Mouse (Mus musculus) forebrain, embryonic 10.5 days (tissue): ENCODE results near the gene Gatad2a. TPM values are rescaled to one million over a fixed set of nuclear protein-coding genes. Genes with fewer than 3 reads are reported as not detected.
"Not testable (repeated sequence)": the region's sequence is repeated elsewhere in the genome, so short reads cannot be mapped to it uniquely, and the experiment has no call there.

ENCODE experiments used
- DNase-seq: peaks from one replicate; pipeline ENCODE4 v3.0.0-alpha.2; 2017; ENCODE audit warnings: low spot score; ENCODE audit errors: extremely low spot score
- H3K27ac ChIP-seq: fragments of 300-500 bp; sonication (generic); 2 replicates; pipeline ENCODE4 v1.5.1; 2016; ENCODE audit warnings: mild to moderate bottlenecking
- H3K27me3 ChIP-seq: fragments of 300-500 bp; sonication (generic); 2 replicates; pipeline ENCODE4 v1.6.1; 2016; ENCODE audit warnings: mild to moderate bottlenecking; ENCODE audit not compliant: poor library complexity, severe bottlenecking
- H3K36me3 ChIP-seq: fragments of 300-500 bp; sonication (generic); replicated peaks from 2 replicates; pipeline ENCODE4 v1.6.1; 2016; ENCODE audit warnings: mild to moderate bottlenecking, moderate library complexity
- H3K4me1 ChIP-seq: fragments of 300-500 bp; sonication (generic); 2 replicates; pipeline ENCODE4 v1.6.1; 2016
- H3K4me3 ChIP-seq: fragments of 300-500 bp; sonication (generic); 2 replicates; pipeline ENCODE4 v1.5.1; 2016; ENCODE audit warnings: mild to moderate bottlenecking, moderate library complexity
- H3K9me3 ChIP-seq: fragments of 300-500 bp; sonication (generic); 2 replicates; pipeline ENCODE4 v1.6.1; 2016; ENCODE audit warnings: mild to moderate bottlenecking, moderate library complexity
- WGBS: fragments of 180-500 bp; shearing (Covaris S2); methylation state at CpG from one replicate; pipeline ENCODE4 v1.1.7; 2016; 5-methylcytosine and 5-hydroxymethylcytosine counted together
- polyA plus RNA-seq: library from polyadenylated mRNA; unstranded; fragments of >200 nt; fragmentation: Nextera tagmentation; extraction: Ambion mirVana; gene quantifications from 2 replicates; pipeline ENCODE4 v1.2.1, GENCODE M21; 2016

Gene Gatad2a
- polyA plus RNA-seq = 51.7 and 57.1 TPM in 2 replicates

GRCm38 (mm10) chr8:69995776-69996588 lies at the start of gene Gatad2a:
Gatad2a (minus strand) TSS chr8:69996384.
- H3K9me3 ChIP-seq = no peaks in the 10 kb centered on the region
- peak within 1 kb of the TSS; percentile 95 for H3K4me3 ChIP-seq
- WGBS = under 1% methylated on average over 87 of the region's 87 CpGs

GRCm38 (mm10) chr8:70043996-70044395 lies 47.8 kb upstream of the Gatad2a start:
- Histone ChIP-seq H3K27ac (no peak overlapping the region), H3K27me3 (no peaks in the 10 kb centered on the region), H3K9me3 (no peaks in the 10 kb centered on the region), H3K4me1 (peaks cover 37% of the 10 kb centered on the region), H3K36me3 (peaks cover 19% of the 10 kb centered on the region), H3K4me3 (peak overlapping the region; percentile 100)
- WGBS = 86% methylated on average over 5 of the region's 5 CpGs
- no peak for DNase-seq

More at GRCm38 (mm10) chr8:69995776-69996588, at the start of gene Gatad2a:
- DNase-seq = peak; percentile 100
- H3K36me3 ChIP-seq = peaks cover 19% of the 10 kb centered on the region
- H3K27ac ChIP-seq = peak within 1 kb of the TSS; percentile 93
- H3K4me1 ChIP-seq = peaks cover 31% of the 10 kb centered on the region
- no peaks in the 10 kb centered on the region for H3K27me3 ChIP-seq

- H3K27me3 ChIP-seq = no peaks in the 10 kb centered on the region
- under 1% methylated on average over 65 of the region's 65 CpGs for WGBS
- peak within 1 kb of the TSS; percentile 100 for H3K4me3 ChIP-seq
- peaks cover 37% of the 10 kb centered on the region for H3K4me1 ChIP-seq
- peak within 1 kb of the TSS; percentile 94 for H3K27ac ChIP-seq
- peaks cover 17% of the 10 kb centered on the region for H3K36me3 ChIP-seq
- H3K9me3 ChIP-seq = no peaks in the 10 kb centered on the region
- peak; percentile 97 for DNase-seq
These were observed 46.6 kb upstream of the Gatad2a start, which contains the start of the genes Mau2 and Sugp1 for GRCm38 (mm10) chr8:70042583-70043455. Mau2 (minus strand) TSS chr8:70042734. Sugp1 (plus strand) TSS chr8:70042813.

- Histone ChIP-seq H3K4me1 (peaks cover 37% of the 10 kb centered on the region), H3K9me3 (no peaks in the 10 kb centered on the region), H3K27ac (peak overlapping the region; percentile 94), H3K4me3 (peak overlapping the region; percentile 100), H3K27me3 (no peaks in the 10 kb centered on the region), H3K36me3 (peaks cover 24% of the 10 kb centered on the region)
- no peak for DNase-seq
- 2% methylated on average over 47 of the region's 47 CpGs for WGBS
These were observed 45.8 kb upstream of the Gatad2a start for GRCm38 (mm10) chr8:70041885-70042546.

GRCm38 (mm10) chr8:70037994-70038393 lies 41.8 kb upstream of the Gatad2a start:
- DNase-seq = no peak
- H3K36me3 ChIP-seq = peaks cover 53% of the 10 kb centered on the region
- no peaks in the 10 kb centered on the region for H3K27me3 ChIP-seq
- H3K27ac ChIP-seq = no peak overlapping the region
- no peaks in the 10 kb centered on the region for H3K9me3 ChIP-seq
- no peak overlapping the region for H3K4me3 ChIP-seq
- peaks cover 24% of the 10 kb centered on the region for H3K4me1 ChIP-seq
- 100% methylated on average over 1 of the region's 1 CpGs for WGBS

GRCm38 (mm10) chr8:70030255-70030654 lies 34.1 kb upstream of the Gatad2a start:
- no peak overlapping the region for H3K27ac ChIP-seq
- no peak for DNase-seq
- 97% methylated on average over 1 of the region's 1 CpGs for WGBS
- H3K4me3 ChIP-seq = no peak overlapping the region
- H3K36me3 ChIP-seq = peaks cover 88% of the 10 kb centered on the region
- H3K9me3 ChIP-seq = no peaks in the 10 kb centered on the region
- H3K4me1 ChIP-seq = no peaks in the 10 kb centered on the region
- no peaks in the 10 kb centered on the region for H3K27me3 ChIP-seq

- 89% methylated on average over 2 of the region's 2 CpGs for WGBS
- peaks cover 100% of the 10 kb centered on the region for H3K36me3 ChIP-seq
- H3K9me3 ChIP-seq = no peaks in the 10 kb centered on the region
These were observed 30.0 kb upstream of the Gatad2a start for GRCm38 (mm10) chr8:70026151-70026550.

GRCm38 (mm10) chr8:70023596-70023995 lies 27.4 kb upstream of the Gatad2a start:
- Histone ChIP-seq H3K27ac (no peak overlapping the region), H3K9me3 (no peaks in the 10 kb centered on the region), H3K4me1 (no peaks in the 10 kb centered on the region), H3K27me3 (no peaks in the 10 kb centered on the region), H3K4me3 (no peak overlapping the region), H3K36me3 (peaks cover 100% of the 10 kb centered on the region)
- 75% methylated on average over 8 of the region's 8 CpGs for WGBS
- no peak for DNase-seq

More at GRCm38 (mm10) chr8:70026151-70026550, 30.0 kb upstream of the Gatad2a start:
- DNase-seq = no peak
- Histone ChIP-seq H3K27me3 (no peaks in the 10 kb centered on the region), H3K4me3 (no peak overlapping the region), H3K27ac (no peak overlapping the region), H3K4me1 (no peaks in the 10 kb centered on the region)

GRCm38 (mm10) chr8:70015017-70015416 lies 18.8 kb upstream of the Gatad2a start:
- 80% methylated on average over 1 of the region's 1 CpGs for WGBS
- H3K4me3 ChIP-seq = no peak overlapping the region
- H3K36me3 ChIP-seq = peaks cover 43% of the 10 kb centered on the region
- no peaks in the 10 kb centered on the region for H3K4me1 ChIP-seq
- no peaks in the 10 kb centered on the region for H3K9me3 ChIP-seq
- no peak overlapping the region for H3K27ac ChIP-seq
- DNase-seq = no peak
- H3K27me3 ChIP-seq = no peaks in the 10 kb centered on the region

GRCm38 (mm10) chr8:70012763-70013162 lies 16.6 kb upstream of the Gatad2a start:
- H3K27ac ChIP-seq = no peak overlapping the region
- WGBS = 87% methylated on average over 1 of the region's 1 CpGs
- H3K36me3 ChIP-seq = peaks cover 21% of the 10 kb centered on the region
- no peak overlapping the region for H3K4me3 ChIP-seq
- no peaks in the 10 kb centered on the region for H3K9me3 ChIP-seq
- no peak for DNase-seq
- H3K4me1 ChIP-seq = no peaks in the 10 kb centered on the region
- H3K27me3 ChIP-seq = no peaks in the 10 kb centered on the region

GRCm38 (mm10) chr8:70012350-70012749 lies 16.2 kb upstream of the Gatad2a start:
- Histone ChIP-seq H3K4me1 (no peaks in the 10 kb centered on the region), H3K36me3 (peaks cover 17% of the 10 kb centered on the region), H3K27me3 (no peaks in the 10 kb centered on the region), H3K4me3 (no peak overlapping the region), H3K27ac (no peak overlapping the region), H3K9me3 (no peaks in the 10 kb centered on the region)
- 83% methylated on average over 3 of the region's 3 CpGs for WGBS
- no peak for DNase-seq

- WGBS = 87% methylated on average over 14 of the region's 14 CpGs
- H3K36me3 ChIP-seq, H3K27ac ChIP-seq, H3K27me3 ChIP-seq, H3K9me3 ChIP-seq, H3K4me1 ChIP-seq, DNase-seq, H3K4me3 ChIP-seq: not testable (repeated sequence)
These were observed 14.6 kb upstream of the Gatad2a start for GRCm38 (mm10) chr8:70010796-70011195.
